Mouse (Mus musculus) limb, embryonic 14.5 days (tissue): ENCODE results near the gene Epha3. TPM values are rescaled to one million over a fixed set of nuclear protein-coding genes. Genes with fewer than 3 reads are reported as not detected.

Experiments used
- ATAC-seq: fragments of 200-750 bp; cut with Nextera tagmentation; 2 replicates; pipeline ENCODE4 v1.8.0; 2017; ENCODE audit warnings: low read depth, moderate number of reproducible peaks, moderate TSS enrichment; ENCODE audit not compliant: low FRiP score
- DNase-seq: peaks from one replicate; pipeline ENCODE4 v3.0.0-alpha.2; 2015; ENCODE audit warnings: low spot score
- H3K27ac ChIP-seq: fragments of 300-500 bp; sonication (generic); replicated peaks from 2 replicates; pipeline ENCODE4 v1.5.1; 2014; ENCODE audit warnings: low read depth, mild to moderate bottlenecking, low read length, moderate library complexity, mixed read lengths
- H3K27me3 ChIP-seq: fragments of 300-500 bp; sonication (generic); 2 replicates; pipeline ENCODE4 v1.6.1; 2014; ENCODE audit warnings: low read length, mixed read lengths; ENCODE audit not compliant: control insufficient read depth, insufficient read depth
- H3K36me3 ChIP-seq: fragments of 300-500 bp; sonication (generic); 2 replicates; pipeline ENCODE4 v1.6.1; 2014; ENCODE audit warnings: mild to moderate bottlenecking, low read length, moderate library complexity, mixed read lengths; ENCODE audit not compliant: control insufficient read depth, insufficient read depth
- H3K4me1 ChIP-seq: fragments of 300-500 bp; sonication (generic); 2 replicates; pipeline ENCODE4 v1.6.1; 2014; ENCODE audit warnings: antibody characterized with exemption, low read length, mixed read lengths; ENCODE audit not compliant: control insufficient read depth, insufficient read depth
- H3K4me2 ChIP-seq: fragments of 300-500 bp; sonication (generic); replicated peaks from 2 replicates; pipeline ENCODE4 v1.6.1; 2014; ENCODE audit warnings: low read depth, mild to moderate bottlenecking, low read length, moderate library complexity; ENCODE audit not compliant: severe bottlenecking
- H3K4me3 ChIP-seq: fragments of 300-500 bp; sonication (generic); replicated peaks from 2 replicates; pipeline ENCODE4 v1.5.1; 2014; ENCODE audit warnings: low read length
- H3K9ac ChIP-seq: fragments of 300-500 bp; sonication (generic); 2 replicates; pipeline ENCODE4 v1.6.1; 2014; ENCODE audit warnings: mild to moderate bottlenecking, low read depth, low read length, moderate library complexity; ENCODE audit not compliant: severe bottlenecking
- H3K9me3 ChIP-seq: fragments of 300-500 bp; sonication (generic); 2 replicates; pipeline ENCODE4 v1.6.1; 2016; ENCODE audit warnings: low read length; ENCODE audit not compliant: control insufficient read depth
- POLR2A ChIP-seq: fragments of 200-500 bp; IDR thresholded peaks from 2 replicates; pipeline ENCODE4 v1.8.0; 2012; ENCODE audit warnings: inconsistent platforms, mild to moderate bottlenecking, moderate library complexity, borderline replicate concordance; ENCODE audit not compliant: insufficient read depth, insufficient read length; ENCODE audit errors: extremely low read depth
- WGBS: fragments of 180-500 bp; shearing (Covaris S2); extraction: QIAGEN DNeasy Blood & Tissue Kit; methylation state at CpG from one replicate; pipeline ENCODE4 v1.1.7; 2014; 5-methylcytosine and 5-hydroxymethylcytosine counted together
- polyA plus RNA-seq, 2 experiments: library from polyadenylated mRNA; depleted of rRNA in 1 of 2; stranded (reverse) in 1 of 2; unstranded in 1 of 2; fragments of >200 nt; fragmentation: Nextera tagmentation in 1 of 2; extraction: Ambion mirVana in 1 of 2; gene quantifications; 2 replicates each; pipeline versions ENCODE4 v1.2.1 to v1.2.3; 2012 to 2014

Epha3 gene
- polyA plus RNA-seq, 2 experiments: 15.7 to 26.6 TPM

DNA sequence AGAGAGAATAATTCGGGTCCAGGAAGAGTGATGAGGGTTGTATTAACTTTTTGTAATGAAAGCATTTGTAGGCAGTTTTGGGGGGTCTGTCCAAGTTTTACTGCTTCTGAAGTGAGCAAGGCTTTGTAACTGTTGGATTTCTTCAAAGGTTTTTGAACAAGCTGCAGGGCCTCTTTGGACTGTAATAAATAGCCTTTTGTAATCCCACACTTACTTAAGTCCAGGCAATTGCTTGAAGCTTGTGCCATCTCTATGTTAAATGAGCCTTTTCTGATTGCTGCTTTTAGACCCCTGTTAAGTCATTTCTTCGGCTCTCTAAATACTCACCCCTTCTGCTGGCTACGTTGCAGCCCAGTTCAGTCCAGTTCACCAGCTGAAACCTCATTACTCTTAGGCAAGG, 248.6 kb downstream of the Epha3 start:
- no peaks in the 10 kb centered on the region for H3K9me3 ChIP-seq
- DNase-seq: no peak
- no peaks in the 10 kb centered on the region for H3K27me3 ChIP-seq
- H3K36me3 ChIP-seq: no peaks in the 10 kb centered on the region
- H3K4me3 ChIP-seq: no peak overlapping the region
- TF ChIP-seq POLR2A: no peak
- ATAC-seq: no peak
- H3K9ac ChIP-seq: no peak overlapping the region
- WGBS: 30% methylated on average over 3 of the region's 3 CpGs
- H3K4me1 ChIP-seq: no peaks in the 10 kb centered on the region
- H3K27ac ChIP-seq: no peak overlapping the region
- no peak overlapping the region for H3K4me2 ChIP-seq

DNA sequence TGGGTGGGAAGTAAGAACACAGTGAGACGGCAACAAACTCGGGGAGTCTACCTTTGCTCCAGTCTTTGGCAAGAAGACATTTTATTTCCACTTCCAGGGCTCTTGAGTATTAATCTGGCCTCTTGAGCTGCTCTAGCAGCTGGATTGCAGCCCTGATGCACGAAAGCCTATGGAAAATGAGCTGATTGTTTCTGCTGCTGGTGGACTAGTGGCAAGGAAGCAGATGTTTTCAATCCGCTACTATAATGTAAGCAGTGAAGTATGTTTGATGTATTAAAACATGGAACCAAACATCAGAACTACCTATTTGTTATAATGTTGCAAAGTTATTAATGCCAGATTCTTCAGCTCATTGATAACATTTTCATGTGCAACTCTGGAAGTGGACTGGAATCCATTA, 251.0 kb downstream of the Epha3 start:
- no peaks in the 10 kb centered on the region for H3K27me3 ChIP-seq
- H3K9ac ChIP-seq: no peak overlapping the region
- no peaks in the 10 kb centered on the region for H3K36me3 ChIP-seq
- no peaks in the 10 kb centered on the region for H3K4me1 ChIP-seq
- no peak overlapping the region for H3K27ac ChIP-seq
- no peaks in the 10 kb centered on the region for H3K9me3 ChIP-seq
- no peak overlapping the region for H3K4me2 ChIP-seq
- ATAC-seq (peak; percentile 57; the same call in 1 of the 2 replicates), DNase-seq (peak; percentile 82)
- TF ChIP-seq POLR2A: no peak
- no peak overlapping the region for H3K4me3 ChIP-seq
- WGBS: 26% methylated on average over 4 of the region's 4 CpGs

DNA sequence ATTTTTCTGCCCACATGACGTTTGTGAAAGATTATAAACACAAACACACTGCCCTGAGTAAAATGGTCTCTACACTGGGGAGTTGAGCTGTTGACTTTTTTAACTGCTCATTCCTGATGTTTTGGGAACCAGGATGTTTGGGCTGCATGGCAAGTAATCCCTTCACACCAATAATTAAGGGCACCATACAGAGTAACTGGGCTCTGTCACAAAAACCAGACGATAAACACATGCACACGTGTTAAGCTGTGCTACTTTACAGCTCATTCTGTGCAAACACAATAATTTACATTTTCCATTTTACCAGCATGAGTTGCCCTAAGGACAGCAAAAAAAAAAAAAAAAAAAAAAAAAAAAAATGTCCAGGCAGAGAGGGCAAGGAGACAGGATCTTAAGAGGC, 263.7 kb downstream of the Epha3 start:
- no peak overlapping the region for H3K27ac ChIP-seq
- no peak overlapping the region for H3K4me3 ChIP-seq
- H3K4me2 ChIP-seq: no peak overlapping the region

DNA sequence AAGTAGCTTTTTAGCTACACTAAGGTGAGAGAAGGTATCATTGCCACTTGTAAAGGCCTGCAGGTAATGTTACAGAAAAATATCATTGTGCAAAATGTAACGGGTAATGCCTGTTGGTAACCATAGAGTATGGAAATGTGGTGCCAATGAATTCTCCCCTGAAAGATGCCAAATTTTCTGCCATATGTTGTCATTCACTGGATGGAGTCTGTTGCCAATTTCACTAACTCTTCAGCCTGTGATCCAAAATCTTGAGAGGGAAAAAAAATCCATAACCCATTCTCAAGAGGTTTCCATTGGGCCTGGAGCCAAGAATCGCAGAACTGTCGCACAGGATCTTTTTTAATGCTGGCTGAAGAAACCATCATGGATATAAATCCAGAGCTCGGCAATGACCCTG, 269.3 kb downstream of the Epha3 start:
- Histone ChIP-seq H3K4me2 (no peak overlapping the region), H3K9me3 (no peaks in the 10 kb centered on the region), H3K27ac (no peak overlapping the region), H3K36me3 (no peaks in the 10 kb centered on the region), H3K4me1 (0 out of 2 replicates have a peak, but pooled peaks cover 6% of the 10 kb centered on the region), H3K4me3 (no peak overlapping the region), H3K27me3 (no peaks in the 10 kb centered on the region), H3K9ac (no peak overlapping the region)
- no peak for TF ChIP-seq POLR2A
- ATAC-seq: no peak
- DNase-seq: no peak
- 52% methylated on average over 4 of the region's 4 CpGs for WGBS

More for the DNA sequence above, 263.7 kb downstream of the Epha3 start:
- WGBS: 15% methylated on average over 3 of the region's 3 CpGs
- no peak for ATAC-seq
- Histone ChIP-seq H3K9ac (no peak overlapping the region), H3K27me3 (no peaks in the 10 kb centered on the region), H3K9me3 (no peaks in the 10 kb centered on the region), H3K36me3 (no peaks in the 10 kb centered on the region), H3K4me1 (peaks cover 6% of the 10 kb centered on the region; the same call in 1 of the 2 replicates)
- no peak for DNase-seq
- no peak for TF ChIP-seq POLR2A

DNA sequence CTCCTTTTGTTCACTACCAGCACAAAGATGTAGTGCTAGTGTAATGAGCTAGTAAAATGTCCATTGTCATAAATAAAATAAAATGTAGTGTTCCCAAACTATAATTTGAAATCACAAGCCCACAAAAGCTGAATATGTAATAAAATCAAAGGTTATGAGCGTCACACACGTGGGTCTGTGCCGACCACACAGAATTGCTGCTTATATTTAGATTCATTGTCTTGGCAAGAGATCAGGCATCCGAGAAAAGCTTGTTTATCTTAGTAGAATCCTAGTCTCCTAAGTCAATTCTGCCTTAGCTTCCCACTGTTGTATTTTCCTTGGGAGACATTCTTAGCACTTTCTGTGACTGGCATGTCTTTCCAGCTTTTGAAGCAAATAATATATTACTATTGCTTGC, 294.2 kb downstream of the Epha3 start:
- Histone ChIP-seq H3K4me3 (no peak overlapping the region), H3K9me3 (no peaks in the 10 kb centered on the region), H3K36me3 (no peaks in the 10 kb centered on the region), H3K4me1 (no peaks in the 10 kb centered on the region), H3K4me2 (no peak overlapping the region), H3K27ac (no peak overlapping the region), H3K9ac (no peak overlapping the region), H3K27me3 (no peaks in the 10 kb centered on the region)
- DNase-seq (no peak), ATAC-seq (no peak)
- TF ChIP-seq POLR2A: no peak
- 41% methylated on average over 4 of the region's 4 CpGs for WGBS
